Mouse (Mus musculus) thymus, postnatal 14 days (tissue): ENCODE results near the gene Ubr4.
A peak's percentile ranks its signal among the peaks of the same experiment; 100 is the strongest.
"Not testable (repeated sequence)": the region's sequence is repeated elsewhere in the genome, so short reads cannot be mapped to it uniquely, and the experiment has no call there.

Source experiments
- DNase-seq: peaks from one replicate; pipeline ENCODE4 v3.0.0; 2021

The Ubr4 gene

GRCm38 (mm10) chr4:139360761-139361548 lies 8.5 kb downstream of the Ubr4 start:
- no peak for DNase-seq

- no peak for DNase-seq
These were observed 14.9 kb downstream of the Ubr4 start for GRCm38 (mm10) chr4:139367336-139367735.

- DNase-seq, result no peak
These were observed 15.6 kb downstream of the Ubr4 start for GRCm38 (mm10) chr4:139368038-139368437.

GRCm38 (mm10) chr4:139373130-139373529 lies 20.7 kb downstream of the Ubr4 start:
- DNase-seq, result no peak

- DNase-seq, result no peak
These were observed 21.1 kb downstream of the Ubr4 start for GRCm38 (mm10) chr4:139373531-139373930.

- peak; percentile 6 for DNase-seq
These were observed 27.3 kb downstream of the Ubr4 start for GRCm38 (mm10) chr4:139379719-139380118.

- peak; percentile 100 for DNase-seq
These were observed 27.9 kb downstream of the Ubr4 start for GRCm38 (mm10) chr4:139380207-139380748.

GRCm38 (mm10) chr4:139380775-139381451 lies 28.5 kb downstream of the Ubr4 start:
- DNase-seq, result no peak

- DNase-seq, result no peak
These were observed 29.0 kb downstream of the Ubr4 start for GRCm38 (mm10) chr4:139381452-139381845.

- no peak for DNase-seq
These were observed 29.8 kb downstream of the Ubr4 start for GRCm38 (mm10) chr4:139382231-139382630.

- not testable (repeated sequence) for DNase-seq
These were observed 33.4 kb downstream of the Ubr4 start for GRCm38 (mm10) chr4:139385841-139386240.

- no peak for DNase-seq
These were observed 34.5 kb downstream of the Ubr4 start for GRCm38 (mm10) chr4:139386869-139387319.

GRCm38 (mm10) chr4:139389557-139389956 lies 37.1 kb downstream of the Ubr4 start:
- DNase-seq, result no peak

- no peak for DNase-seq
These were observed 43.0 kb downstream of the Ubr4 start for GRCm38 (mm10) chr4:139395431-139395830.

GRCm38 (mm10) chr4:139400487-139400886 lies 48.1 kb downstream of the Ubr4 start:
- no peak for DNase-seq

- no peak for DNase-seq
These were observed 50.8 kb downstream of the Ubr4 start for GRCm38 (mm10) chr4:139403214-139403613.

- DNase-seq, result no peak
These were observed 58.9 kb downstream of the Ubr4 start for GRCm38 (mm10) chr4:139411351-139411750.

- no peak for DNase-seq
These were observed 65.5 kb downstream of the Ubr4 start for GRCm38 (mm10) chr4:139417868-139418267.

- no peak for DNase-seq
These were observed 69.2 kb downstream of the Ubr4 start for GRCm38 (mm10) chr4:139421621-139422020.

- no peak for DNase-seq
These were observed 70.0 kb downstream of the Ubr4 start for GRCm38 (mm10) chr4:139422409-139422808.

- DNase-seq, result no peak
These were observed 70.9 kb downstream of the Ubr4 start for GRCm38 (mm10) chr4:139423270-139423669.

GRCm38 (mm10) chr4:139430176-139430575 lies 77.8 kb downstream of the Ubr4 start:
- DNase-seq, result peak; percentile 47

- DNase-seq, result no peak
These were observed 78.5 kb downstream of the Ubr4 start for GRCm38 (mm10) chr4:139430891-139431290.
